Mouse (Mus musculus) kidney, postnatal 10 days (tissue): ENCODE data around the gene Gpr39.

Experiments
- DNase-seq: peaks from one replicate; pipeline ENCODE4 v3.0.0; 2021; ENCODE audit warnings: mixed read lengths

Gene Gpr39

GRCm38 (mm10) chr1:125701101-125701590 is 24.4 kb downstream of the Gpr39 start:
- no peak for DNase-seq

- DNase-seq = no peak
Observed at GRCm38 (mm10) chr1:125701773-125702172, 25.0 kb downstream of the Gpr39 start.

- no peak for DNase-seq
Observed at GRCm38 (mm10) chr1:125702326-125702725, 25.5 kb downstream of the Gpr39 start.

GRCm38 (mm10) chr1:125705412-125705811 is 28.6 kb downstream of the Gpr39 start:
- no peak for DNase-seq

GRCm38 (mm10) chr1:125715286-125715685 is 38.5 kb downstream of the Gpr39 start:
- DNase-seq = no peak

GRCm38 (mm10) chr1:125716241-125716640 is 39.4 kb downstream of the Gpr39 start:
- no peak for DNase-seq

GRCm38 (mm10) chr1:125717906-125718305 is 41.1 kb downstream of the Gpr39 start:
- DNase-seq = no peak

GRCm38 (mm10) chr1:125719127-125719526 is 42.3 kb downstream of the Gpr39 start:
- no peak for DNase-seq

GRCm38 (mm10) chr1:125721104-125721758 is 44.4 kb downstream of the Gpr39 start:
- DNase-seq = no peak

GRCm38 (mm10) chr1:125724304-125724703 is 47.5 kb downstream of the Gpr39 start:
- DNase-seq = no peak

GRCm38 (mm10) chr1:125729025-125729565 is 52.3 kb downstream of the Gpr39 start:
- no peak for DNase-seq

- peak; percentile 12 for DNase-seq
Observed at GRCm38 (mm10) chr1:125729731-125730536, 53.1 kb downstream of the Gpr39 start.

GRCm38 (mm10) chr1:125730537-125730880 is 53.7 kb downstream of the Gpr39 start:
- no peak for DNase-seq

- no peak for DNase-seq
Observed at GRCm38 (mm10) chr1:125731854-125732253, 55.1 kb downstream of the Gpr39 start.

GRCm38 (mm10) chr1:125744766-125745165 is 68.0 kb downstream of the Gpr39 start:
- no peak for DNase-seq

- peak; percentile 33 for DNase-seq
Observed at GRCm38 (mm10) chr1:125755335-125755996, 78.7 kb downstream of the Gpr39 start.

- peak; percentile 63 for DNase-seq
Observed at GRCm38 (mm10) chr1:125759972-125760695, 83.3 kb downstream of the Gpr39 start.

- no peak for DNase-seq
Observed at GRCm38 (mm10) chr1:125760696-125761025, 83.9 kb downstream of the Gpr39 start.

- no peak for DNase-seq
Observed at GRCm38 (mm10) chr1:125762076-125762475, 85.3 kb downstream of the Gpr39 start.

GRCm38 (mm10) chr1:125789804-125790203 is 113.0 kb downstream of the Gpr39 start:
- DNase-seq = peak; percentile 82

GRCm38 (mm10) chr1:125800506-125800905 is 123.7 kb downstream of the Gpr39 start:
- peak; percentile 11 for DNase-seq

GRCm38 (mm10) chr1:125808426-125808825 is 131.6 kb downstream of the Gpr39 start:
- peak; percentile 23 for DNase-seq
